Mouse (Mus musculus): ENCODE results near the gene Gkn3. TPM values are rescaled to one million over a fixed set of nuclear protein-coding genes. Genes with fewer than 3 reads are reported as not detected.

Gkn3 gene
- polyA plus RNA-seq, 1 experiment from 2014 or later, result not detected

GRCm38 (mm10) chr6:87401456-87401855 is 12.7 kb upstream of the Gkn3 start:
- Histone ChIP-seq H3K27ac (replicated peaks; ENCODE audit: low read depth, low read length) (no peak overlapping the region), H3K4me3 (replicated peaks; ENCODE audit: low read depth, low read length) (no peak overlapping the region), H3K36me3 (ENCODE audit: control insufficient read depth, insufficient read depth, low read length) (no peaks in the 10 kb centered on the region), H3K9ac (replicated peaks; ENCODE audit: low read length) (no peak overlapping the region), H3K27me3 (ENCODE audit: control insufficient read depth, insufficient read depth, low read length) (no peaks in the 10 kb centered on the region), H3K9me3 (ENCODE audit: control insufficient read depth, low read length) (no peaks in the 10 kb centered on the region), H3K4me2 (ENCODE audit: low read length) (no peak overlapping the region), H3K4me1 (ENCODE audit: control insufficient read depth, insufficient read depth, low read length) (no peaks in the 10 kb centered on the region)
- ATAC-seq (ENCODE audit: low FRiP score, low TSS enrichment), result no peak
- no peak for DNase-seq
- 82% methylated on average over 6 of the region's 6 CpGs for whole genome bisulfite sequencing

- H3K4me1 ChIP-seq (ENCODE audit: control insufficient read depth, insufficient read depth, low read length), result no peaks in the 10 kb centered on the region
- H3K27ac ChIP-seq (replicated peaks; ENCODE audit: low read depth, low read length), result no peak overlapping the region
- ATAC-seq (ENCODE audit: low FRiP score, low TSS enrichment), result no peak
- no peak overlapping the region for H3K9ac ChIP-seq (replicated peaks; ENCODE audit: low read length)
- H3K4me3 ChIP-seq (replicated peaks; ENCODE audit: low read depth, low read length), result no peak overlapping the region
- no peaks in the 10 kb centered on the region for H3K36me3 ChIP-seq (ENCODE audit: control insufficient read depth, insufficient read depth, low read length)
- 59% methylated on average over 4 of the region's 4 CpGs for WGBS
- H3K9me3 ChIP-seq (ENCODE audit: control insufficient read depth, low read length), result no peaks in the 10 kb centered on the region
- no peaks in the 10 kb centered on the region for H3K27me3 ChIP-seq (ENCODE audit: control insufficient read depth, insufficient read depth, low read length)
- no peak overlapping the region for H3K4me2 ChIP-seq (ENCODE audit: low read length)
- no peak for DNase-seq
Observed at GRCm38 (mm10) chr6:87399886-87400566, 11.3 kb upstream of the Gkn3 start.

- no peak overlapping the region for H3K4me2 ChIP-seq (ENCODE audit: low read length)
- ATAC-seq (ENCODE audit: low FRiP score, low TSS enrichment), result no peak
- WGBS, result 2% methylated on average over 5 of the region's 5 CpGs
Observed at GRCm38 (mm10) chr6:87399137-87399536, 10.4 kb upstream of the Gkn3 start.

GRCm38 (mm10) chr6:87394783-87395182 is 6.0 kb upstream of the Gkn3 start:
- no peak overlapping the region for H3K4me3 ChIP-seq (replicated peaks; ENCODE audit: low read depth, low read length)
- no peak overlapping the region for H3K4me2 ChIP-seq (ENCODE audit: low read length)
- H3K36me3 ChIP-seq (ENCODE audit: control insufficient read depth, insufficient read depth, low read length), result no peaks in the 10 kb centered on the region
- H3K9me3 ChIP-seq (ENCODE audit: control insufficient read depth, low read length), result no peaks in the 10 kb centered on the region
- ATAC-seq (ENCODE audit: low FRiP score, low TSS enrichment), result no peak
- H3K4me1 ChIP-seq (ENCODE audit: control insufficient read depth, insufficient read depth, low read length), result no peaks in the 10 kb centered on the region
- no peaks in the 10 kb centered on the region for H3K27me3 ChIP-seq (ENCODE audit: control insufficient read depth, insufficient read depth, low read length)
- 84% methylated on average over 9 of the region's 9 CpGs for WGBS
- DNase-seq, result no peak
- no peak overlapping the region for H3K27ac ChIP-seq (replicated peaks; ENCODE audit: low read depth, low read length)
- H3K9ac ChIP-seq (replicated peaks; ENCODE audit: low read length), result no peak overlapping the region

More at GRCm38 (mm10) chr6:87399137-87399536, 10.4 kb upstream of the Gkn3 start:
- peak; percentile 93 for DNase-seq
- H3K27me3 ChIP-seq (ENCODE audit: control insufficient read depth, insufficient read depth, low read length), result no peaks in the 10 kb centered on the region
- no peaks in the 10 kb centered on the region for H3K9me3 ChIP-seq (ENCODE audit: control insufficient read depth, low read length)
- no peak overlapping the region for H3K4me3 ChIP-seq (replicated peaks; ENCODE audit: low read depth, low read length)
- no peak overlapping the region for H3K27ac ChIP-seq (replicated peaks; ENCODE audit: low read depth, low read length)
- H3K36me3 ChIP-seq (ENCODE audit: control insufficient read depth, insufficient read depth, low read length), result no peaks in the 10 kb centered on the region
- H3K9ac ChIP-seq (replicated peaks; ENCODE audit: low read length), result no peak overlapping the region
- no peaks in the 10 kb centered on the region for H3K4me1 ChIP-seq (ENCODE audit: control insufficient read depth, insufficient read depth, low read length)

GRCm38 (mm10) chr6:87393466-87394205 is 4.9 kb upstream of the Gkn3 start:
- H3K27ac ChIP-seq (replicated peaks; ENCODE audit: low read depth, low read length), result no peak overlapping the region
- 78% methylated on average over 8 of the region's 8 CpGs for WGBS
- DNase-seq (no peak), ATAC-seq (ENCODE audit: low FRiP score, low TSS enrichment) (no peak)
- no peaks in the 10 kb centered on the region for H3K27me3 ChIP-seq (ENCODE audit: control insufficient read depth, insufficient read depth, low read length)
- no peaks in the 10 kb centered on the region for H3K36me3 ChIP-seq (ENCODE audit: control insufficient read depth, insufficient read depth, low read length)
- no peak overlapping the region for H3K4me3 ChIP-seq (replicated peaks; ENCODE audit: low read depth, low read length)
- H3K9ac ChIP-seq (replicated peaks; ENCODE audit: low read length), result no peak overlapping the region
- 0 out of 2 replicates have a peak, but pooled peaks cover 4% of the 10 kb centered on the region for H3K4me1 ChIP-seq (ENCODE audit: control insufficient read depth, insufficient read depth, low read length)
- H3K9me3 ChIP-seq (ENCODE audit: control insufficient read depth, low read length), result no peaks in the 10 kb centered on the region
- no peak overlapping the region for H3K4me2 ChIP-seq (ENCODE audit: low read length)

- Histone ChIP-seq H3K9ac (replicated peaks; ENCODE audit: low read length) (no peak overlapping the region), H3K27ac (replicated peaks; ENCODE audit: low read depth, low read length) (no peak overlapping the region), H3K36me3 (ENCODE audit: control insufficient read depth, insufficient read depth, low read length) (no peaks in the 10 kb centered on the region), H3K4me2 (ENCODE audit: low read length) (no peak overlapping the region), H3K9me3 (ENCODE audit: control insufficient read depth, low read length) (no peaks in the 10 kb centered on the region), H3K4me1 (ENCODE audit: control insufficient read depth, insufficient read depth, low read length) (0 out of 2 replicates have a peak, but pooled peaks cover 4% of the 10 kb centered on the region), H3K27me3 (ENCODE audit: control insufficient read depth, insufficient read depth, low read length) (no peaks in the 10 kb centered on the region), H3K4me3 (replicated peaks; ENCODE audit: low read depth, low read length) (no peak overlapping the region)
- WGBS, result 33% methylated on average over 5 of the region's 5 CpGs
- ATAC-seq (ENCODE audit: low FRiP score, low TSS enrichment) (no peak), DNase-seq (no peak)
Observed at GRCm38 (mm10) chr6:87389455-87389989, 787 bp upstream of the Gkn3 start.

- Histone ChIP-seq H3K4me2 (ENCODE audit: low read length) (no peak overlapping the region), H3K27ac (replicated peaks; ENCODE audit: low read depth, low read length) (no peak overlapping the region), H3K9ac (replicated peaks; ENCODE audit: low read length) (no peak overlapping the region), H3K27me3 (ENCODE audit: control insufficient read depth, insufficient read depth, low read length) (no peaks in the 10 kb centered on the region), H3K4me1 (ENCODE audit: control insufficient read depth, insufficient read depth, low read length) (0 out of 2 replicates have a peak, but pooled peaks cover 10% of the 10 kb centered on the region), H3K9me3 (ENCODE audit: control insufficient read depth, low read length) (no peaks in the 10 kb centered on the region), H3K36me3 (ENCODE audit: control insufficient read depth, insufficient read depth, low read length) (no peaks in the 10 kb centered on the region), H3K4me3 (replicated peaks; ENCODE audit: low read depth, low read length) (no peak overlapping the region)
- DNase-seq (no peak), ATAC-seq (ENCODE audit: low FRiP score, low TSS enrichment) (no peak)
- WGBS, result 82% methylated on average over 10 of the region's 10 CpGs
Observed at GRCm38 (mm10) chr6:87386681-87387080, 2.1 kb downstream of the Gkn3 start.

- H3K9me3 ChIP-seq (ENCODE audit: control insufficient read depth, low read length), result no peaks in the 10 kb centered on the region
- no peak overlapping the region for H3K9ac ChIP-seq (replicated peaks; ENCODE audit: low read length)
- ATAC-seq (ENCODE audit: low FRiP score, low TSS enrichment), result no peak
- H3K27me3 ChIP-seq (ENCODE audit: control insufficient read depth, insufficient read depth, low read length), result no peaks in the 10 kb centered on the region
- DNase-seq, result peak; percentile 89
- WGBS, result 11% methylated on average over 7 of the region's 7 CpGs
- H3K36me3 ChIP-seq (ENCODE audit: control insufficient read depth, insufficient read depth, low read length), result no peaks in the 10 kb centered on the region
- H3K4me3 ChIP-seq (replicated peaks; ENCODE audit: low read depth, low read length), result no peak overlapping the region
- H3K4me2 ChIP-seq (ENCODE audit: low read length), result no peak overlapping the region
- 0 out of 2 replicates have a peak, but pooled peaks cover 10% of the 10 kb centered on the region for H3K4me1 ChIP-seq (ENCODE audit: control insufficient read depth, insufficient read depth, low read length)
- no peak overlapping the region for H3K27ac ChIP-seq (replicated peaks; ENCODE audit: low read depth, low read length)
Observed at GRCm38 (mm10) chr6:87386203-87386602, 2.5 kb downstream of the Gkn3 start.

Data from midbrain, embryonic 14.5 days (tissue).